Mouse (Mus musculus): ENCODE measurements around the gene AI464131. TPM values are rescaled to one million over a fixed set of nuclear protein-coding genes. Genes with fewer than 3 reads are reported as not detected.

Gene AI464131
- not detected in 2 replicates for total RNA-seq (2023)

GRCm38 (mm10) chr4:41502986-41503412 lies at the start of gene AI464131:
Gene AI464131, minus strand, starts transcription at chr4:41503076.

GRCm38 (mm10) chr4:41517233-41517632 lies 14.4 kb upstream of the AI464131 start, which contains the start of gene 1110017D15Rik:
Gene 1110017D15Rik, minus strand, starts transcription at chr4:41517333.

GRCm38 (mm10) chr4:41464345-41465286 lies 38.3 kb downstream of the AI464131 start, which contains the start of the genes Kif24 and Nudt2:
Gene Kif24, minus strand, starts transcription at chr4:41464887.
Gene Nudt2, plus strand, starts transcription at chr4:41465151.

Other genes with a start within 250 kb of the AI464131 start
- 22.1 and 24.2 TPM in 2 replicates for gene Ubap2, start 227.9 kb downstream of the AI464131 start, total RNA-seq (2023)
- 47.9 and 50.3 TPM in 2 replicates for gene Dcaf12, start 188.2 kb downstream of the AI464131 start, total RNA-seq (2023)
- 89.5 and 135 TPM in 2 replicates for gene Ubap1, start 154.1 kb downstream of the AI464131 start, total RNA-seq (2023)
- gene Kif24, start 38.2 kb downstream of the AI464131 start, total RNA-seq (2023), result 5.8 and 10.5 TPM in 2 replicates
- gene Nudt2, start 37.9 kb downstream of the AI464131 start, total RNA-seq (2023), result 2.3 and 3.4 TPM in 2 replicates
- gene 1110017D15Rik, start 14.3 kb upstream of the AI464131 start, total RNA-seq (2023), result not detected in 2 replicates
- 17.4 and 22.1 TPM in 2 replicates for gene Fam219a, start 66.5 kb upstream of the AI464131 start, total RNA-seq (2023)
- not detected in 2 replicates for gene Dnaic1, start 66.7 kb upstream of the AI464131 start, total RNA-seq (2023)
- gene Enho, start 137.2 kb upstream of the AI464131 start, total RNA-seq (2023), result not detected in 2 replicates
- not detected in 2 replicates for gene Cntfr, start 194.0 kb upstream of the AI464131 start, total RNA-seq (2023)
- gene Il11ra1, start 196.9 kb upstream of the AI464131 start, total RNA-seq (2023), result 9.6 and 15.2 TPM in 2 replicates
- gene Rpp25l, start 210.5 kb upstream of the AI464131 start, total RNA-seq (2023), result 22.3 and 23.9 TPM in 2 replicates
- gene Dctn3, start 220.1 kb upstream of the AI464131 start, total RNA-seq (2023), result 72.9 and 108 TPM in 2 replicates
- gene Arid3c, start 228.1 kb upstream of the AI464131 start, total RNA-seq (2023), result not detected in 2 replicates

Data from neutrophil, adult 65 days (primary cell).